Mouse (Mus musculus): ENCODE measurements around the gene Isyna1.

Gene Isyna1

DNA sequence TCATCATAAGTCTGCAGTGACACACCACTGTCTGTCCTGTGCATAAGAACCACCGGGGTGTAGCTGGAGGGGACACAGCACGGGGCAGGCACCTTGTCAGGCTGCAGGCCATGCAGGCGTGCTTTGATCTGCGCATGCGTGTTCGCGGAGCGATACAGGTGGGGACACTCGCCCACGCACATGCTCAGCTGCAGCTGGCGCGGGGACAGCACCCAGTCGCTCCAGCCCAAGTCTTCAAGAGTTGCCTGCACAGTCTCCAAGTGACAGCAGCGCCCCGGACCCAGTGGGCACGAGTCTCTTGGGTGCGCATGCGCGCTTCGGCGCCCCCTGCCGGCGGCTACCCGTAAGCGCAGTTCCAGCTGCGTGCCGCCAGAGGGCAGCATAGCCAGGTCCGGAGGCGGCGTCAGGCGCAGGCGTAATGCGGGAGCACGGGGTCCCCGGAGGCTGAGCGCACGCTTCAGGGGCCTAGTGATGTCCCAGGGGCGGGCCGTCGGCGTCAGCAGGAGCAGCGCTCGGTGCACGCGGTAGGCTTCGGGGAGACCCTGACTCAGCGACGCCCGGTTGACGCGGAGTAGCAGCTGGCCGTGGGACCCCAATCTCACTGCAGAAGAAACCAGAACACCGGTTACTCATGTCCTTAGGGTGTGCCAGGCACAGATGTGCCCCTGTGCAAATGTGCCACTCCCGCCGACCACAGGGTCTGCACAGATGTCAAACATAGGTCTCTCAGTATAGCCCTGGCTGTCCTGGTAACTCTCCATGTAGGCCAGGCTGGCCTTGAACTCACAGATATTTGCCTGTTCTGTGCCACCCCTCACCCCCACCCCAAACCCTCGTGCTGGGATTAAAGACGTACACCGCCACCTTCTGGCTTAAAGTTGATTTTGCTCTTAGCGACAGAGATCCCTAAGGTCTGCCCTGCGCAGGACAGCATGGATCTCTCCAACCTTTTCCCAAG lies 35.7 kb downstream of the Isyna1 start:
- DNase-seq = peak; percentile 85

DNA sequence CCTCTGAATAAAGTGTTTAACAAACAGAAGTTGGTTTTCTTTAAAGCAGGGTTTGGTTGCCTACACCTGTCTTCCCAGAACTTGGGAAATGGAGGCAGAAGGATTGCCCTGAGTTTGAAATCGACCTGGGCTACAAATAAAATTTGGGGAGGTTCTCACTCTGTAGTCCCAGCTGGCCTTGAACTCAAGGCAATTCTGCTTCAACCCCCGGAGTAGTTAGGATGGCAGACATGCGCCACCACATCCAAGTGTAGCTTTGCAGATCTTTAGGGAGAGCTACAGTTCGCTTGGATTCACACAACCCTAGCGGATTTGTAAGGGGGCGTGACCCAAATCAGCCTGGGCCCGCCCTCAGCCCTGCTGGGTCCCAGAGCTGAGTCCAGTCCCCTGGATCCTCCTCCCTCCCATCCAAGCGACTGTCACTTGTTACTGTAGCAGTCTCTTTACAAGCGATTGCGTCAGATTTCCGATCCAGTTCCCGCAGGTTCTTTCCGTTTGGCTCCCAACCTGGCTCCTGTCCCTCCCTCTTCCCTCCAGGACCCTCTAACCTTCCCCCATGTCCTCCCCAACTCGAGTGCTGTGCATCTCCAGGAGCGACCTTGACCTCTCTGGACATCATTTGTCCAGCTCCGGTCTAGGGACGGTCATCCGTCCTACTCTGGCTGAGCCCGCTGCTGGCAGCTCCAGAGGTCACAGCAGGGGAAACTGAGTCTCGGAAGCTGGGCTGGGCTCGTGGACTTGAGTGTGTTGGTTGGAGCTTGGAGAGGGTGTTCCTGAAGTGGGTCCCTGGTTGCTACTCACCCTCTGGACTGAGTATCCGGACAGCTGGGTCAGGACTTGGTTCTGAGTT lies 36.6 kb downstream of the Isyna1 start:
- DNase-seq = peak; percentile 84

DNA sequence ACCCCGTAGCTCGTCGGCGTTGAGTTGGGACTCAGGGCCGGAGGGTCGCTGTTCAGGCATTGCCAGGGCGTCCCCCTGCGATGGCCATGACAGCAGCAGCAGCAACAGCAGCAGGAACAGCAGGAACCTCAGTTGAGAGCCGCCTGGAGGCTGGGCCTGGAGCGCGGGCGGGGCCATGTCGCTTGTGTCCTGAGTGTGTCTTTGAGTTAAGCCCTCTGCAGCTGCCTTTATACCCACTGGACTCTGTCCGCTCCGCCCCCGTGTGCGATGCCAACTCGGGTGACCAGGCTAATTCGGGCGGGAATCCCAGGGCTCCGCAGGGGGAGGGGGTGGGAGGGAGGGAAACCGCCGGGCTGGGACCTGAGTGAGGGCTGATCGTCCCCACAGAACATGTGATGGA lies 37.3 kb downstream of the Isyna1 start:
- peak; percentile 72 for DNase-seq

DNA sequence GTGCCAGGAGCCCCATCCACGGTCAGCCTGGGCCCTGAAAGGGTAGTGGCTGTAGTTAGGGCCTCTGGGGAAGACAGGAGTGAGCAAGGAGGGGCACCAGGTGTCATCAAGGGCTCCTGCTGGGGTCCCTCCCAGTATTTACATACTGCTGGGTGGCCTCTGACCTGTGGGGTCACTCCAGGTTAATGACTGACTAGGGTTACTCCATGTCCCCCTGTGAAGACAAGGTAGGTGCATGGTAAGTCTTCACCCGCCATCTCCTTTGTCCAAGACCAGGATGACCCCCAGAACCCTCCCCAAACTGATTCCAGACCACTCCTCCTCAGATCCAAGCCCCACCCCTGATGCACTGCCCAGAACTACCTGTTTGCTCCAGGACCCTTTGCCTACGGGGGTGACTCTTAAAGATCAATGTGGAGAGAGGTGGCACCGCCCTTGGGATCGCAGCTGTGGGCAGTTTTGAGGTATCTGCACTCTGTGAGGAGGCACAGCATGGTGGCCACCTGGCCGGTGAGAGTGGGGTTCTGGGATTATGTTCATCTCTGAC lies 38.2 kb downstream of the Isyna1 start, which contains the start of gene Gdf15:
TSS of gene Gdf15 (minus strand) at position 111 of the 547 bp plus-strand sequence.
- DNase-seq = no peak

DNA sequence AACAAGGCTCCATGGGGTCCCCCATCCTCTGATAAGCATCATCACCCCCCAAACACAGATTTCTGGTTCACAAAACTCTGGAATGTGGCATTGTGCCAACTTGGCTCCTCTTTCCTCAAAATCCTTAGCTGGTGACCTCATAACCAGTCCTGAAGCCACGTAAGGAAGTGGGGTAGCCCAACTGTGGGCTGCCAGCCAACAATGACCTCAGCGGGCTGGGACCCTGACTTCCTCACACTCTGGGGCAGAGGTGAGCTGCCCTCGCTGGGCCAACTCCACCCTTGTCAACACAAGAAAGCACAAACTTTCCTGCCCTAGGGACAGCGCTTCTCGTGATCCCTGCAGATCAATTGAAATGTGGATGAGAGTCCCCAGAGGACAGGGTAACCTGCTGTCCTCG lies 39.9 kb downstream of the Isyna1 start:
- peak; percentile 86 for DNase-seq

DNA sequence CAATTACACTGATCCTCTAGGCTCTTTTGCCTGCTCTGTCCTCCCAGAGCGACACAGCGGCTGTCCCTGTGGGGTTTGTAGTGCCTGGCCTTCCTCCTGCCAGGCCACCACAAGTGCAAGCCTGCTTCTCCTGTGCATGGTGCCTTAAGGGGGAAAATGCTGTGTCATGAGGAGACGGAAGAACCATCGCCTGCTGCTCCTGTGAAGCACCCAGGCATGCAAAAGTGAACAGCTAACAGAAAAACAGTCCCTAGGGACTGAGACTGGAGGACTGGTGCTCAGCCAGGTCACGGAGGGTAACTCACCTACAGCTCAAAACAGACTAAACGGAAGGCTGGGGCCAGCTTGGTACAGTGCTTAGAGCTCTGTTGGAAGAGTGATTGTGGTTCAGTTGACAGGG lies 41.4 kb downstream of the Isyna1 start:
- no peak for DNase-seq

DNA sequence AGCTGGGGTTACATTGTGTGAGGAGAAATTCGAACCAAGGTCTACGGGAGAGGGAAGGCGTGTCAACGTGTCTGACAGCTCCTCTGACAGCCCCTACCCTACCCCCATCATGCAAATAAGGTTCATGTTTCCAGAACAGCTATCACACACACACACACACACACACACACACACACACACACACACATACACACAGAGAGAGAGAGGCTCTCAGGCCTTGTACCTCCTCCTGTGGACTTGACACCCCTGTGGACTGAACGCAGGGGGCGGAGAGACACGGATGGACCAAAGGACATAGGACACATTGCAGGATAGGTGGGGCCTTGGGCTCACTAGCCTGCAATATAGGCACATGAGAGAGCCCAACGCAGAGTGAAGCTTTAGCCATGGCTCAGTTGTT lies 42.7 kb downstream of the Isyna1 start:
- no peak for DNase-seq

DNA sequence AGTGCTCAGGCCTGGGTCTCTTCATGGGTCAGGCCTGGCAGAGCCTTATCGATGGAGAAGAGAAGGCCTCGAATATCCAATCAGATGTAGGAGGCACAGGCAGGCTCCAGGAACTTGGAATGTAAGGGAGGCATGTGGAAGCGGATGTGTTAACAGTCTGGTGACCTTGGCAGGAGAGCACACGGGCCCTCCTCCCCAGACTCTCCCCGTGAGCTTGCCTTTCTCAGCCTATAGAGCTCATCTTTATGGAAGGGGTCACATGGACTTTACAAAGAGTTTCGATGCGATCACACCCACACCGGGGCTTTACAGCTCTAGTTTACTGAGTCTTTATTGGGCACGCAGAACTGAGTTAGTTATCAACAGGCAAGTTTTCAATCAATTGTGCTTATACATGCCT lies 44.6 kb downstream of the Isyna1 start:
- DNase-seq = no peak

DNA sequence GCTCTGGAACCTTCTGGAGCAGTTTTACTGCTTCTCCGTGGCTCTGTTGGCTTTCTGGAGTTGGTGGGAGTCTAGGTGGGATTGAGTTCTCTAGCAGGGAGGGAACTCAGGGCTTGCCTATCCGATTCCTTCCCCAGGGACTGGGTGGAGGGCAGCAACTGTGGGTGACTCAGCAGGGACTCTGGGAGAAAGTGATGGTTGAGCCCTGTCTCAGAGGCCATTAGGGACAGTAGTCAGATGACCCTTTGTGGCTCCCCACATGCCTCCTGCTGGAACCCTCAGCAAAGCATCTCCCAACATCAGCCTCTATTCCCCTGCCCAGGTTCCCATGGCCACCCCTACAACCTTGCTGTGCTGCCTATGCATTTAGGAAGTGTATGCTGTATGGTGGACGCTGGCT lies 48.8 kb downstream of the Isyna1 start:
- DNase-seq = no peak

DNA sequence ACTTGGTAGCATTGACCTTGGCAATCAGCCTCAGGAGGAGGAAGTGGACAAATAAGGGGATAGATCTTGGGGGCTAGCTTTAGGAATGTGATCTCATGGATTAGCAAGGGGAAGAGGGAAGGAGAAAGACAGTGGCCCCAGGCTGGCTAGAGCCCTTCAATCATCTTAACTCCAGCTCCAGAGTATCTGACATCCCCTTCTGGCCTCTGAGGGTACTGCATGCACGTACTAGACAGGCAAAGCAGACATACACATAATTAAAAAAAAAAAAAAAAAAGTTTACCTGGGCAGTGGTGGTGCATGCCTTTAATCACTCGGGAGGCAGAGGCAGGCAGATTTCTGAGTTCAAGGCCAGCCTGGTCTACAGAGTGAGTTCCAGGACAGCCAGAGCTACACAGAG lies 49.9 kb downstream of the Isyna1 start:
- DNase-seq = peak; percentile 56

DNA sequence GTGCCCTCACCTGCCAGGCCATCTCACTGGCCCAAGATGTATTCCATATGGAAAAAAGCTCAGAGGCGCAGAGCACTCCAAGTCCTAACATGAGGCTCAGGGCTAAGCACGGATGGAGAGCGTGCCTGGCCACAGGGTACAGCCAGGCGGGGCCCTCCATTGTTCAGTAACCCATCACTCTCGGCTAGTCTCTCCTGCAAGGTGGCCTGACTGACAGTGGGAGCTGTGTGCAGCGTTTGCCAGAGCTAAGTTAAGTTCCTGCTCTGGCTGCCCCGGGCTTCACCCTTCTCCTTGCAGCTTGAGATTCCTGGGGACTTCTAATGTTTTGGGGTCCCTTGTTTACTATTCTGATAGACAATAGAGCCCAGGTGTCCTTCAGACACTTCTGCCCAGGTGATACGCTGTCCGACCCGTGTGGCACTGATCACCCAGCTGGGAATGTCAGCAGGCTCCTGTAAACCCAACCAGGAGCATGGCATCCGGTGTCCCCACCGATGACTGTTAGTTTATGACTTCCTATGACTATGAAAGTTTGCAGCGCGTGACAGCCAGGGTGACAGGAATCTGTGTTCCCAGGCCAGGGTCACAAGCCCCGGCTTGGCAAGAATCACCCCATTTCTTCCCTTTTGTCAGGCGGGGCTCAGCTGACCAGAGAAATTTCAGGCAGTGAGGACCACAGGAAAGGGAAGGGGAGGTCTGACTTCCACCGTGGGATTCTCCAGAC lies 51.5 kb downstream of the Isyna1 start:
- peak; percentile 68 for DNase-seq

DNA sequence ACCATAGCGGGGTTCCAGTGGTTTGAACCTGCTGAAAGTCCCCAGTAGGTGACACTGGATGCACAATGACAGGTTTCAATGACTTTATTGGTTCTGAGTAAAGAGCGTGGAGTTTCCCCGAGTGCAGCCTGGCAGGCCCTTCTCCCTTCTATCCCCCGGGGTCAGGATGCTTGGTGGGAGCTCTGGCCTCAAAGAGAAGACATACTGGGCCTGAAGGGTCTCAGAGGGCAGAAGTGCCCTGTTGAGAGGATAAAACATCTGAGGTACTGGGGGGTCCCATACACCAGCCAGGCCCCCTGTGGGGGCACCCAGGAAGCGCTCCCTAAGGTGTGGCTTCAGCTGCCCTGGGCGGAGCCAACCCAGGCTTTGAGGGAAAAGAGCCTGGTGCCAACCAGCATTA lies 52.2 kb downstream of the Isyna1 start:
- no peak for DNase-seq

DNA sequence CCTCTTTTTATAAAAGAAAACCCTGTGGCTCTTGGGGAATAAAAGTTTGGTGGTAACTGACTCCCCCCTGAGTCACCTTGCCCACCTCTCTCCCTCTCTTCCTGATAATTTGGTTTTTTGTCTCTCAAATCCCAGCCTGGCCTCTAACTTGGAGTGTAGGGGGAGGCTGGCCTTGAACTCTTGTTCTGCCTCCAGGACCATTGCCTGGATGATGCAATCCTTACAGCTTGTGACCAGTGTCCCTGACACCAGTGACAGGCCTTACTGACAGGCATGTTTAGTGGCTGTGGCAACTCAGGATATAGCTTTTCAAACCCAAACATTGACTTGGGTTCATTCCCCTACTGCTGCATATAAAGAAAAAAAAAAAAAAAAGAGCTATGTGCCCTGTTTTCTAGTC lies 52.6 kb downstream of the Isyna1 start:
- DNase-seq = no peak

All from lung, postnatal 36 days (tissue).